Mouse (Mus musculus) ES-Bruce4 (cell line): ENCODE results near the gene Grb7.

ENCODE experiments used
- CTCF ChIP-seq: IDR thresholded peaks from one replicate; pipeline ENCODE4 v1.8.1; 2011; ENCODE audit warnings: low read depth, low read length
- POLR2A ChIP-seq: IDR thresholded peaks from one replicate; pipeline ENCODE4 v1.8.1; 2011; ENCODE audit warnings: low read length; ENCODE audit not compliant: insufficient read depth

DNA sequence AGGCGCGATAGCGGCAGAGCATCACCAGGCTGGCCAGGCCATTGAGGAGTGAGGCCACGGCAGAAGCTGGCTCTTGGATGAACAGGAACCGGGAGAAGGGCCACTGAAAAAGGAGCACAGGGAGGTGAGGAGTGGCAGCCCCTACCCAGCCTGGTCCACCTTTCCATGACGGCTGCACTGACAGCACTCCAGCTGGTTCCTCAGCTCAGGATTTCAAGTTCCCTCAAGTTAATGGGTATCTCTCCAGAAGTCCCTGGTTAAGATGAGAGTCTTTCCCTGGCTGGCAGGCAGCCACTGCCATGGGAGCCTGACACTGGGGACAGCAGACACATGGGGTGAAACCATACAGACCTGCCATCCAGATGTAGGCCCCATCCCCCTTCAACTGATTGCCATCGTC, 48.2 kb upstream of the Grb7 start:
- TF ChIP-seq CTCF = no peak
- no peak for TF ChIP-seq POLR2A
